ENCODE assay signal across 16 mouse cellular contexts in genomic region chr6:87244117-87245100, GRCm38 (mm10).
DNase-seq lines count a peak whose midpoint lies in the region; ATAC-seq and TF ChIP-seq lines count a peak whose summit lies in the region.
"Had no signal": no experiment of that assay in that cellular context is flagged by ENCODE, and none has a peak within 500 bp of the region (broad histone marks: within the 10 kb centered on the region; RNA-seq: fewer than 3 reads in every experiment).

No protein-coding gene starts in this region.

- no peak overlapping the region for H3K4me3 ChIP-seq in forebrain, embryonic 14.5 days (ENCODE audit: low read depth, low read length)
- H3K4me3 ChIP-seq in forebrain, embryonic 12.5 days (replicated peaks): no peak overlapping the region
- no peak overlapping the region for H3K4me3 ChIP-seq in thymus, adult 2 months (ENCODE audit: control insufficient read depth, insufficient read depth, low read length)
- H3K4me3 ChIP-seq: myocyte had no signal

- H3K4me2 ChIP-seq in forebrain, embryonic 14.5 days (ENCODE audit: low read length): no peak overlapping the region
- no peak overlapping the region for H3K4me2 ChIP-seq in forebrain, embryonic 12.5 days
- H3K4me2 ChIP-seq: lung, embryonic 14.5 days had no signal

- TF ChIP-seq CTCF in thymus, adult 2 months (IDR thresholded peaks at IDR 0.05; ENCODE audit: borderline replicate concordance, control insufficient read depth, extremely low read depth, insufficient read depth, low read length, poor library complexity): no peak

- 51% methylated on average over 9 of the region's 9 CpGs for WGBS in forebrain, embryonic 14.5 days
- WGBS in forebrain, embryonic 12.5 days: 47% methylated on average over 9 of the region's 9 CpGs
- WGBS in thymus, adult 2 months: 75% methylated on average over 9 of the region's 9 CpGs

- ATAC-seq in forebrain, embryonic 14.5 days: no peak
- ATAC-seq in forebrain, embryonic 12.5 days (ENCODE audit: low FRiP score): no peak
- 0 out of 2 replicates have a peak, but pooled peaks have one; percentile 20 for ATAC-seq in granulocyte monocyte progenitor cell, adult 5-6 weeks (replicated peaks; ENCODE audit: poor library complexity, severe bottlenecking)

- DNase-seq in forebrain, embryonic 14.5 days (ENCODE audit: low spot score): peak; percentile 49
- peak; percentile 18 for DNase-seq in thymus, adult 2 months
- no peak for DNase-seq in thymus, adult 18-20 months
- DNase-seq in thymus, postnatal 4 days: peak; percentile 37
- DNase-seq in layer of hippocampus, adult 18-20 months (ENCODE audit: low spot score in 2 of 2): no peak
- no peak for DNase-seq in left cerebral cortex, adult 9 months (ENCODE audit: low spot score in 2 of 2)
- DNase-seq: B cell, adult 2 months; cerebellum, adult 2 months; heart, adult 18-20 months; kidney, adult 2 months; liver; lung, embryonic 14.5 days had no signal

- H3K9me3 ChIP-seq in forebrain, embryonic 14.5 days (replicated peaks; ENCODE audit: control insufficient read depth, low read length): no peaks in the 10 kb centered on the region
- no peaks in the 10 kb centered on the region for H3K9me3 ChIP-seq in forebrain, embryonic 12.5 days
- H3K9me3 ChIP-seq: G1E had no signal

- 0 out of 2 replicates have a peak, but pooled peaks cover 3% of the 10 kb centered on the region for H3K36me3 ChIP-seq in forebrain, embryonic 14.5 days (ENCODE audit: control insufficient read depth, insufficient read depth, low read length)
- peaks cover 10% of the 10 kb centered on the region for H3K36me3 ChIP-seq in forebrain, embryonic 12.5 days (replicated peaks)
- H3K36me3 ChIP-seq in thymus, adult 2 months (ENCODE audit: control insufficient read depth, insufficient read depth, low read length): no peaks in the 10 kb centered on the region
- H3K36me3 ChIP-seq: G1E had no signal

- no peak overlapping the region for H3K27ac ChIP-seq in forebrain, embryonic 14.5 days (ENCODE audit: low read depth, low read length)
- no peak overlapping the region for H3K27ac ChIP-seq in forebrain, embryonic 12.5 days
- H3K27ac ChIP-seq in thymus, adult 2 months (ENCODE audit: control insufficient read depth, insufficient read depth, low read length): no peak overlapping the region

- H3K4me1 ChIP-seq in forebrain, embryonic 14.5 days (ENCODE audit: control insufficient read depth, insufficient read depth, low read length): no peaks in the 10 kb centered on the region
- H3K4me1 ChIP-seq in forebrain, embryonic 12.5 days: peaks cover 3% of the 10 kb centered on the region
- H3K4me1 ChIP-seq in thymus, adult 2 months (replicated peaks; ENCODE audit: control insufficient read depth, insufficient read depth, low read length): peaks cover 15% of the 10 kb centered on the region

- H3K27me3 ChIP-seq in forebrain, embryonic 14.5 days (replicated peaks; ENCODE audit: control insufficient read depth, insufficient read depth, low read length): no peaks in the 10 kb centered on the region
- no peaks in the 10 kb centered on the region for H3K27me3 ChIP-seq in forebrain, embryonic 12.5 days
- H3K27me3 ChIP-seq in thymus, adult 2 months (ENCODE audit: control insufficient read depth, insufficient read depth, low read length): no peaks in the 10 kb centered on the region

- no peak overlapping the region for H3K9ac ChIP-seq in forebrain, embryonic 14.5 days (ENCODE audit: low read length)
- no peak overlapping the region for H3K9ac ChIP-seq in forebrain, embryonic 12.5 days
- H3K9ac ChIP-seq: lung, embryonic 14.5 days had no signal

- TF ChIP-seq POLR2A in thymus, adult 2 months (IDR thresholded peaks at IDR 0.05; ENCODE audit: control insufficient read depth, extremely low read depth, insufficient read depth, low read length, poor library complexity): no peak

Comparison
In these comparisons a context has a peak if more than half of its experiments do, and no peak if none do; other contexts are left out.
1. DNase-seq: peak in forebrain, embryonic 14.5 days (single experiment), thymus, adult 2 months (single experiment) and thymus, postnatal 4 days (single experiment); none in thymus, adult 18-20 months (0 of 2), layer of hippocampus, adult 18-20 months (0 of 2) and left cerebral cortex, adult 9 months (0 of 2).